Mouse (Mus musculus) right cerebral cortex, postnatal 10 days (tissue): ENCODE results near the gene Naa35.

Experiments used
- DNase-seq, 2 experiments: peaks; one replicate each; pipeline ENCODE4 v3.0.0; 2021; ENCODE audit warnings: low spot score in 2 of 2

Gene Naa35

DNA sequence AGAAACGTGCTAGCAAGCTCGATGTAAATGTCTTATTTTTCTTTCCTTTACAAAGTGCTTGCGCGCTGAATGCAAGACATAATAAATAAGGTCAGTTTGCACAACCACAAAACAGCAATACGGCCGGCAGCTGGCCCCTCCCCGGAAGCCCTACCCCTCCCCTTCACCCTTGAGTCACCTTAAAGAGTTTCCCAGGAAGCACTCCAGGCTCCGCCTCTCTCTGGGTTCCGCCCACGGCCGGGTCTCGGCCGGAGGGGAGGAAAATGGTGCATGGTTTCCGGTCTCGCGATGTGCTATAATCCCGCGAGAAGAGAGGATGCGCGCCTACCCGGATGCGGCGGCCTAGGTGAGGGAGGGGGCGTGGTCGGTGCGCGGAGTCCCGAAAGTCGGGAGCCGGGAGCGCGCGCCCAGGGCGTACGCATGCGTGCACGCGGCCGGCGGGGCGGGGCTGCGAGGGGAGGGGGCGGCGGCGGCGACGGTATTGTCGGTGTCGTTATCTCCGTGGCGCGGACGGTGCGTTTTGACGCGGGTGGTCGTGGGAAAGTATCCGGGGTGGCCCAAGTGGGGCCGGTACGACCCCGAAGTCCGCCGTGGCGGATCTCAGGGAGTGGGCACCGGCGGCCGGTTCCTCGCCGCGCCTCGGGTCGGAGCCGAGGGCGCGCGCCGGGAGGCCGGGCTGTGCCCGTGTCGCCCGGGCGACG lies at the start of gene Naa35, which contains the start of gene Agtpbp1:
Gene Naa35 (plus strand): TSS at position 313 of the 701 bp plus-strand sequence.
Gene Agtpbp1 (minus strand): TSS at position 281 of the 701 bp plus-strand sequence.
- peak; percentile 99 to 100 for DNase-seq

DNA sequence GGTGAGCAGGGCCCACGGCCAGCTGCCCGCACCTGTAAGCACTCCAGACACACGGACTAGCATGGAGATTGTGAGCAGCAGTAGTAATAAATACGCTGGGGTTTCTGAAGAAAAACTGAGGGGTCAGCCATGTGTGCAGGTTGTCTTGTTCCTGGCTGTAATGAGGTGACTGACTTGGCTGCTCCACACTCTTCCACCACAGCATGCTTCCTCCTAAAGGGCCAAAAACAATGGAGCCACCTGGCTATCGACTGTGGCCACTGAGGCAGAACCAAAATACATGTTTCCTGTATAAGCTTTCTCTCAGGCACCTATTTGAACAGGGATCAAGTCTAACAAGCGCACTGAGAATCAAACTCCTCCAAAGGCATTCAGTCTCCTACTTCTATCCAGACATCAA lies 49.3 kb upstream of the Naa35 start:
- DNase-seq, result no peak

DNA sequence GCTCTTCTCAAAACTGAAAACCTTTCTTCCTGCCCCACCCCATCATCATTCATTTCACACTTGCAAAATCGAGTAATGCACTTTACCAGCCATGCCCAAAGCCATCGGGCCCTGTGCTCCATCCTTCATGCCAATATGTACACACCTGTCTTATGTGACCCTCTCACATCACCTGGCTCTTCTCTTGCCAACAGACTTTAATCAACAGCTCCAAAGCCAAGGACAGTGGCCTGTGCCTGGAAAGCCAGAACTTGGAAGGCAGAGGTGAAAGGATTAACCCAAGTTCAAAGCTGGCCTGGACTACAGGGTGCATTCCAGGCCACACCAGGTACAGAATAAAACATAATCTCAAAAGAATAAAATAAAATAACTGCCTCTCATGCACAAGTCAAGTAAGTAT lies 48.4 kb upstream of the Naa35 start:
- DNase-seq, result no peak

DNA sequence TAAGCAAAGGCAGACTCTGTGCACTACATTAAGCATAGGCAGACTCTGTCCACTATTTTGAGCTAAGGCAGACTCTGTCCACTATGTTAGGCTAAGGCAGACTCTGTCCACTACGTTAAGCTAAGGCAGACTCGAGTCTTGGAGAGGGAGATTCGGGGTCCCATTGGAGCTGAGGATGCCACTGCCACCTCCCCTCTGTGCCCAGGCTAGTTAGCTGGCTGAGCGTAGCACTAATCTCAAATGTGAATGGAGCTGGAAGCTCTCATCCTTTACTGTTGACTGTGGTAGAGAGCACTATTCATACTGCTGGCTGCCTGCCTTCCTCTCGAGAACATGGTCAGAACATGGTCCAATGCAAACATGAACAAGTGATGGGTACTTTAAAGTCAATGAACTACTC lies 46.4 kb upstream of the Naa35 start:
- DNase-seq, result no peak

DNA sequence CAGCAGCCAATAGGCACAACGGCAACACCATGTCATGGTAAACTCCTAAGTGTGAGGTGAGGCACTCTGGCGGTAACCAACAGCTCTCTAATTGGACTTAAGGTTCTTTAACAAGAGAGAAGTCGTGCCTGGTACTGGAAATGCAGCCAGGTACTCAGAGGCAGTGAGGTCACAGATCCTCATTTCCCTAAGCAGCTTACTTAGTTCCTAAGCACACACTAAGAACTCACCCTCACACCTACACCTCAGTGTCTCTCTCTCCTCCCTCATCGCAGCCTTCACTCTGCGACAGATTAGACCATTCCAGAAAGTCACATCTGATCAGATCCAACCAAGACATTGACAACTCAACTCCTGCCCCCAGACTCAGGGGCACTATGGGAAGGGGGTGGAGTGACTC lies 45.0 kb upstream of the Naa35 start:
- no peak for DNase-seq

DNA sequence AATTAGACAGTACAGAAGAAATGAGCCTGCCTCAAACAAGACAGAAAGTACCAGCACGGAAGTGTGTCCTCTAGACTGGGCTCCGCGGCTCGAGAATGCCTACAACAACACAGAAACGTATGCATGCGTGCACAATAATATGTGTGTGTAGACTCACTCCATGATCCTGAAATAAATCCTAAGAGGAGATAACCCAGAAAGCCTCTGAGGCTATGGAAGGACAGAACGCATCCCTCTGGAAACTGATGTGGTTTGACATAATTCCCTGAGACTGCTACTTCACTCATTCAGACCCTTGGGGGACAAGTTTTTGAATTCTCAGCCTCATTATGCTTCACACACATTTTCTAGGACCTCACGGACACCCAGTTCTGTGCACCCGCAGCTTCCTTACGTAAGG lies 42.6 kb upstream of the Naa35 start:
- no peak for DNase-seq

DNA sequence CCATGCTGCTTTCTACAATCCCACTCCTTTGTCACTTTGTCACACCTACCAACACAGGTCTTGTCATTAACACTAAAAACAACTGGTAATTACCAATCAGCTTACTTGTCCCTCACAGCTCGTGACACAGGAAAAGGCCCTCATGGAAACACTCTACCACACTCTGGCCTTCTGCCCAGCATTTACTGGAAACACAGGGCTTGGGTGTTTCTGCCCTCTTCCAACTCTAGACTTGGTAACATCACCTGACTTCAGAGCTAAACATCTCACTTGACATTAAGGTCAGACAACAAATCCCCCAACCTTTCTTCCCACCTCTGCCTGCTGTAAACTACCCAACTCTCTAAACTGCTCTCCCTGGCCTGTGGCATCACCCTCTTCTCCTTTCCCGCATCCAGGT lies 38.0 kb upstream of the Naa35 start:
- no peak for DNase-seq

DNA sequence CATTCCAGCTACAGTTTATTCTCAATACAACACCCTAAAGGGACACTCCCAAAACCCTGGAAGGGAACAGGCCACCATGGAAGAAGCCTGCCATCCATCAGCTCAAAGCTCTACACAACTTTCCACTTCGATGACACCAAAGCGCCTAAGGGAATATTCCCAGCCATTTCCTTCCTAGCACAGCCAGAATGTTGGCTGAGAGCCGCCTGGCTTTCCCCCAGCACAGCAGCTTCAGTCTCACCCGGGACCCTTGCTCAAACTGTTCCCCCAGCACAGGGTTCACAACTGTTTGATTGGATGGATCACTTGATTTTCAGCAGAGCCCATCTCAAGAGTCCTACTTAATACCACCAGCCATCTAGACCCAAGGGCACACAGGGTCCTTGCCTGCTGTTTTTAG lies 37.3 kb upstream of the Naa35 start:
- no peak for DNase-seq

DNA sequence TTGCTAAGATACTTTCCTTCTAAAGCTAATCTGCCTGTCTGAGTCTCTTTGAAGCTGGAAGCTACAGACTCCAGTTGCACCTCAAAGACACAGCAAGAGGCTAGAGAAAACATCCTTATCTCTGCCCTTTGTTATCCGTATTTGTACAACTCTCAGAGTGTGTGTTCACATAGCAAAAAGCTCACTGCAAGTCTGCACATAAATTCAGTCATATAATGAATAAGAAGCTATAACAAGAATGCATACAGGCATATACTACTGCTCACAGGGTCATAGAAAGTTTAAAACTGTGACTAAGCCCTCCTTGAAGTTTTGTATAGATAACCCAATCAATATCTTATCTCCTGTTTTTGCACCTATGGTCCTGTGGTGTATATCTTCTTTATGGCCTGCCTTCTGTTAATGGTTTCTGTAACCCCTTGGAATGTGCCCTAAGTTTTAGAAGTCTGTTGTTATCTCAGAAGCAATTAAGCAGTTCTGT lies 35.7 kb upstream of the Naa35 start:
- no peak for DNase-seq

DNA sequence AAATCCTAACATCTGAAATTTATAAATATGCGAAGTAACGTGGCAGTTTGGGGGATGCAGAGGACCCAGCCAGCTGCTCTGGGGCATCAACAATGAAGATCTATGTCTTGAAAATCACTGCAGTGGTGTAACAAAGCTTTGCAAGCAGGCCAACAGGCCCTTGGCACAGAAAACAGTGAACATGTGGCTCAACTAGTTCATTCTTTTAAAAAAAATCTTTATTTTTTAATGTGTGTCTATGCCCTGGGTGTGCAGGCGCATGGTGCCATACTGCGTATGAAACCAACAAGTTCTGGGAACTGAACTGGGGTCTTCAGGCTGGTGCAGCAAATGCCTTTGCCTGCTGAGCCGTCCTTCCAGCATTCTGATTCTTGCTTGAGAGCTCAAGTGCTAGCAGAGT lies 32.8 kb upstream of the Naa35 start:
- no peak for DNase-seq

DNA sequence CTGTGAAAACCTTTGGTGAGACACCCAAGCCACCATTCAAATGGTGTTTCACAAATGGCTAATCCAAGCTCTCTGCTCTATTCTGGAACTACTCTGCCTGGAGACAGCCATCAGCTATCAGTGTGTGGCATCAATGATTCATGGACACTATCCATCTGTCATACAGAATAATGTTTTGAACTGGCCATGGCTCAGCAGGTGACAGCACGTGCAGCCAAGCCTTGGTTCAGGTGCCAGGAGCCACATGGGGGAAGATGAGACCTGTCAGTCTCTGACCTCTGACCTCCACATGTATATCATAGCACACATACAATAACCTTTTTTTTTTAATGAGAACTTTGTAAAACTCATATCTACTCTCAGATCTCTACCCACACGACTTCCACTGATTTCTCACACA lies 32.3 kb upstream of the Naa35 start:
- no peak for DNase-seq

DNA sequence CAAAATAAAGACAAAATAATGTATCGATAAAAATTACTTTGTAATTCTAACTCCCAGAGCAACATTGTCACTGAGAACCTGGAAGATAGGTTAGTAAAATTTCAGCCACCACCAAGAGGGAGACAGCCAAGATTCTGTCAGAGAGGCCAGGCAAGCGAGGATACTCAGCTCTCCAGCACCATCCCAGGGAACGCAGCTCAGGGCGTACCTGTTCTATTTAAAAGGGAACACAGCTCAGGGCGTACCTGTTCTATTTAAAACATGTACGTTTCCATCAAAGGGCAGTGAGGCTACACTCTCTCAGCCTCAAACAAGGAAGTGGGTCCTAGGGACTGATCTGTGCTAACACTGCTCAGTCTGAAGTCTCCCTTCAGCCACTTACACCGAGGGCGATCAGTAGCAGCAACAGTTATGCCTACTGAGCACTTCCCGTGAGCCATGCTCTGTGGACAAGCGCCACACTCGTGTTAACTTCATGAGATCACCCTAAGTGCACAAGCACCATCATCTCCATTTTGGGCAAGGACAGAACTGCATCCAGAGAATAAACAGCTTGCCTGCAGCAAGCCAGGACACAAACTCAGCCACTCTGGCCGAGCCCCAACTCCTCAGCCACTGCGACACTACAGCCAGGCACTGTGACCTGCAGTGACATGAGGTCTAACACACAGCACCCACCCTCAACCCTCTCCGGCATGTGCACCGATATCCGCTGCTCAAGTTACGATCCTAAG lies 30.1 kb upstream of the Naa35 start:
- peak in 1 of 2 experiments; percentile 57 for DNase-seq

DNA sequence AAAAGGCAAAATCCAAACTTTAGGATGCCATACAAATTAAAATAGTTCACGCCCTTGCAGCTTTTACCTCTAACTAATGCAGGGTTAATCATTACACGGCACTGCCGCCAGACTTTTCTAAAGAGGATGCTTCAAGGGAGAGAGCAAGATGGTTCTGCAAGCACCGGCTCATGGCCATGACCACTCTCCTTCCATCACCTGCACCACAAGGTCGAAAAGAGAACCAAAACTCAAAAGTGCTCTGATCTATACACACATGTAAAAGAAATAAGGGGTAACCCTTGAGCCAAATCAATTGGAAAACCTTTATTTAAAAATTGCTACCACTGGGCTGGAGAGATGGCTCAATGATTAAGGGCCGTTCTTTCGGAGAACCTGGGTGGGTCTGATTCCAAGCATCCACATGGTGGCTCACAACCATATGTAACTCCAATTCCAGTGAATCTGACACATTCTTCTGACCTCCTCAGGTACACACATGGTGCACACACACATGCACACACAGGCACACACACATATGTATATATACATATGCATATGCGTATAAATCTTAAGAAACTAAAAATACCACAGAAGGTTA lies 29.4 kb upstream of the Naa35 start:
- no peak for DNase-seq

DNA sequence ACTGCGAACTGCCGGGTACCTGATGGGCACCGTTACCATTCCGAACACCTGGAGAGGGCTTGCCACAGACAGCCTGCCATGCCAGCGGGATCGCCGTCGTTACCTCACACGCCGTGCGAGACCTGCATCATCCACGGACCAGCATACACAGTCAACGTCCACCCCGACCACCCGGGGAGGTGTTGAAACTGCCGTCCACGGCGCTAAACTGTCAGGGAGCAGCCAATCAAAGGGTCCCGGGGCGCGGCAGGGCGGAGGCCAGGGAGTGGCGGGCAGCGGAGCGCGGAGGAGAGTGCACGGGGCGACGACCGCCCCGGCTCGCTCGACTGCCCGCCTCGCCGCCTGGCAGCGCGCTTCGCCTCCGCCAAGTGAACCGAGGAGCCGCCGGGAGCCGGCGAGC lies 28.4 kb upstream of the Naa35 start:
- DNase-seq, result peak; percentile 70 to 76

DNA sequence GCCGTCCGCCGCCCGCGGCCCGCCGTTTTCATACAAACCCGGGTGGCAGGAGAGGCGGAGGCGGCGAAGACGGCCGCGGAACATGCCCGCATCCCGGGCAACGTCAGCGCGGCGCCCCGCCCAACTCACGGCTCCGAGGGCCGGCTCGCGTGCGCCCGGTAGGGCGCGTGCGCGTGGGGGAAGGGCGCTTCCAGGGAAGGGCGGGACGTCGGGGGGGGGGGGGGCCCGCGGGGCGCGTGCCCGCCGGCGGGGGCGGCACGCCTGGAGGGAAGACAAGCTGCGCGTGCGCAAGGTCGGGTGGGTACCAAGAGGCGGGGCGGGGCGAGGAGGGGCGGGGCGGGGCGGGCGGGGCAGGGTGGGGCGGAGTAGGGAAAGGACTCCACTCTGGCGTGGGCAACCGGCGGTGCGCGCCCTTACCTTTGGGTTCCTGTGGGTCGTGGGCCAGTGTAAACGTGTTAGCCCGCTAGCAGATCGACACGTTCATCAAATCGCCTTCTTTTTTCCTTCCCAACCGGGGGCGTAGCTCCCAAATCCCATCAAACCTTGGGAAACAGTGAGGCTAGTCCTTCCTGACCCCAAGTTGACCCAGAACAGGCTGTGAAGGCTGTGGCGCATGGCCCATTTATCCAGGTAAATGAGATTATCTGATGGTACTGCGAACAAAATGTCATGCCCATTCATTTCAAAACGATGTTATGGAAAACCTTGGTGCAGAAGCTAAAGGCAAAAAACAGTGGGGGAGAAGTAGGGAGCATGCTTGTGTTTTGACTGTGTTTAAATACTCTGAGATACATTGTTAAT lies 27.7 kb upstream of the Naa35 start:
- DNase-seq, result peak; percentile 92 to 95

DNA sequence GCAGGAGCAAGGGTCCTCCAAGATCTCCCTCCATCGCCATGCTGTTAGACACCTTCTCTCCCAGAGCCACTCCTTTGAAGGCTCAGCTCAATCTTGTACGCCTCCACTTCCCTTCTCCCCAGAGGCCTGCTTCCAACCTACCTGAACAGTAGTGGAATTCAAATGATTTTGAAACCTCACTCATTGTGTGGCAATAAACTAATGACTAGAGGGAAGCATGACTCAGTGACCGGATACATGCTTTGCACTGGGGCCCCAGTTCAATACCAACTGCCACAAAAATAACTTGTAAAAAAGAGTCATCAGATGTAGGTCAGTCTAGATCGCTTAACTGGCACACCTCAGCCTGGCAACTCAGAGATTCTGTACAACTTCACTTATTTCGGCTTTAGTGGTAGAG lies 26.3 kb upstream of the Naa35 start:
- no peak for DNase-seq

DNA sequence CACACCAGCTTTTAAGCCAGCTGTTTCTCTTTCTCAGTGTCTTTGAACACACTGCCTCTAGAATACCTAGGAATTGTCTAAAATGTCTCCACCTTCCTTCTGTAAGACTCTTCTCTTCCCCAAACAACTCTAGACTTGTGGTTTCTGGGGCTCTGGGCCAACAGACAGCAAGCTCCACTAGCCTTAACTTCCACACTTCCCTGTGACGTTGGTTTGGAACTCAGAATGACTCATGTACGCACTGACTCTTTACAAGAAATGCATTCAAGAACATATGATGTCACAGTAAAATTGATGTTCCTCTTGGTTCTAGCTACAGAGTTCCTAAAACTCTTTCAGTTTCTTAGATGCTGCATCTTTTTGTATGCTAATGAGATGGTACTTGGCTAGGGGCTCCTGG lies 22.6 kb upstream of the Naa35 start:
- no peak for DNase-seq

DNA sequence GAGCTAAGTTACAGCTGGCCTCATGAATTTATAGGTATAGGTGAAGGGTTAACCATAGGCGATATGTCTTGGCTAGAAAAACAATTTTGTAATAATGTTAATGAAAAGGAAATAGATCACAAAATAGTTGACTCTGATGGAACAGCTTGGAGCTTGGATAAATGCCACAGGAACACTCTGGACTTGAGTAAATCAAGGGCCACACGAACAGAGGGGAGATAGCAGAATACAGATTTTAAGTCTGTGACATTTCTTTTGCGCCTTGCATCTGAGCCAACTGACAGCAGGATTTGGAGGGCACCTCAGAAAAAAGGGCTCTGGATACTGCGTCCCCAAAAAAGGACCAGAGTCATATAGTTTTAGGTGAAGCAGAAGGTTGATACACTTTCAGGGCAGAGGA lies 20.6 kb upstream of the Naa35 start:
- DNase-seq, result no peak

DNA sequence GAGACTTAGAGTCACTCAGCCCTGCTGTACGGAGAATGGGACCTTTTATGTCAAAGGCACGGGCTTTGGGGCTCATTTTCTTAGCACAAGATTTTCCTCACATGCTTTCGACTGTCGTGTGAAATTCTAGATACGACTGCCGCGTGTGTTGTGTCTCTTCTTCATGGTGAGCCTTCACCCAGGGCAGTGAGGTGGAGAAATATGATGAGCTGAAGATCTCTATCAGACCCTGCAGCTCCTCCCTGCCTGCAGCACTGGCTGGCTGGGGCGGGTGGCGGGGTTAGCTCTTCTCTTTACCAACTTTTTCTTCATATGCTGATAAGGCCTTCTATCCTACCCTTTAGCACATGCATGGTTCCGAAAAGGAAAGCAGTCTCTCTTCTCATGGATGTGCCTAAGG lies 20.1 kb upstream of the Naa35 start:
- no peak for DNase-seq

DNA sequence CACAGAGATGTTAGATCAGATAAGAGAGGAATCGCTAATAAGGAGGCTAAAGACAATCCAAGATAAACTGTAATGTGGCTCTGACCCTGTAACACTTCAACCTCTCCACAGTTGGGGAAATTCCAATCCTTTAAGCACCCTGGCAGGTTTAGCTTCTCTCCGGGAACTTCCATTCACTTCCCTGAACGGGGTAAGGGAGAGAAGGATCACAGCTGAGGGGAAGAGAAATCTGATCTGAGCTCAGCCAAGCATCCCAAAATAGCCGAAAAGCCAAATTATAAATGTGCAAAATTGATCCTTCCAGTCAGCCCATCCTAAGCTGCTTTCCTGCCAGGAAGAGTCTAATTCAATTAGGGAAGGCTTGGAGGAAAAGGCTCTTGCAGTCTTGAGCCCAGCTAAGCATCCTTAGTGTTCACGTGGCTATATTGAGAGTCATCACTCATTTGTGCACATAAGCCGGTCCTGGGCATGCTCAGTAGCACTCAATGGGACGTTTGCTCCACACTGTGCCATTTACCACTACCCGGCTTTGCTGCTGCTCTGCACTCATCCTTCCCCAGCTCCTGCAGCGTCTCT lies 19.0 kb upstream of the Naa35 start:
- no peak for DNase-seq

DNA sequence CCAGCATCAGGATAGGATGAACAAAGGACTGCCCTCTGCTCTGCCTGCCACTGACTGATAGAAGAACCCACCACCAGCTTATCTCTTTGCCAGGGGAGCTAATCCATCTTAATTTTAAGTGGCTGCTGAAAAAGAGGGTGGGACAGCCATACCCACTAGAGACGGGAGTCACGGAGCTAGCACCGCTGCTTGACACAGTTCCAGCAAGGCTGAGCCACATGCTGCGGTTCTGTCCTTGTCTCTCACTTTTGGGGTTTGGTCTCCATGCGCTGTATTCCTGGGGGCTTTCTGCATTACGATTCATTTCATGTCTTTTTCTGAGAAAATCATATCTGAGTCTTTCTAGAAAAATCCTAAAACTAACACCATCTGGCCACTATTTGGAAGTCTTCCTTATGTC lies 14.0 kb upstream of the Naa35 start:
- DNase-seq, result no peak

DNA sequence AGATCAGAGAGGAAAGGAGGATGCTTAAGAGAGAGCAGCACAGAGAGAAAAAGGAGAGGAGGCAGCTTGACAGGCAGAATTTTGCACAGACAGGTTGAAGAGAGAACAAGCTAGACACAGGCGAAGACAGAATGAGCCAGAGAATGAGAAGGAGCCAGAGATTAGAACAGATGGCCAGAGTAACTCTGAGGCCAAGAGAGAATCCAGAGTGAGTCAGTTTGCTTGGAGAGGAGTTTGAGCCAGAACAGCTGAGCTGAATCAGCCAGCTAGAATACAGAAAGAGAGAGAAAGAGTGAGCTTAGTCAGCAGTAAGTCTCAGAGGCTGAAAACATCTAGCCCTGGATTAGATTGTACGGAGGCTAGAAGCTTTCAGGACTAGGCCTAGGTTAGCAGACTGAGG lies 12.5 kb upstream of the Naa35 start:
- peak in 1 of 2 experiments; percentile 74 for DNase-seq
